Mouse (Mus musculus) embryonic facial prominence, embryonic 11.5 days (tissue): Measurements from ENCODE around the gene Cr1l. TPM values are rescaled to one million over a fixed set of nuclear protein-coding genes. Genes with fewer than 3 reads are reported as not detected.

ENCODE experiments used
- polyA plus RNA-seq: library from polyadenylated mRNA; unstranded; fragments of >200 nt; fragmentation: Nextera tagmentation; extraction: Ambion mirVana; gene quantifications from 2 replicates; pipeline ENCODE4 v1.2.1, GENCODE M21; 2014

Gene Cr1l
- polyA plus RNA-seq, 1 experiment from 2014 or later, result 45.7 TPM

Other genes with a start within 250 kb of the Cr1l start
- gene Cd34, start 192.8 kb downstream of the Cr1l start, polyA plus RNA-seq, result 71.9 and 72.1 TPM in 2 replicates
- 0.43 and 0.80 TPM in 2 replicates for gene Cd46, start 39.3 kb downstream of the Cr1l start, polyA plus RNA-seq
- 0.17 and 0.39 TPM in 2 replicates for gene Cr2, start 45.1 kb upstream of the Cr1l start, polyA plus RNA-seq